Mouse (Mus musculus): ENCODE measurements around the gene Gm12253.

The Gm12253 gene

DNA sequence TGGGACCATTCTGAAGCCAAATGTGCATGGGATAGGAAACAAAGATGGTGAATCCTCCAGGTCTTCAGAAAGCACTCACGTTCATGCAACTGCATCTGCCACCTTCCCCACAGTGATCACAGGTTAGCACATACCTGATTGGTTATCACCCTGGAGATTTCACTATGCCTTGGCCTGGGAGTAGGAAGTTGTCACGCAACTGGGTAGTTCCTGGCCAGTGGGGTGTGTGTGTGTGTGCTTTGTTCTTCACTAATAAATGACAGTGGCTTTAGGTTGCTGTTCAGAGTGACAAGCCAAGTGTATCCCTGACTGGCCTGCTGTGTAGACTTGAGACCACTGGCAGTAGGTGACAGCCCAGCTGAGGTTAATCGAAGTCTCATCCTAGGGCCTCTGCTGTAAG is at the start of gene Gm12253:
Gm12253 (plus strand) TSS at position 301 of the 400 bp plus-strand sequence.
- no peak for DNase-seq

DNA sequence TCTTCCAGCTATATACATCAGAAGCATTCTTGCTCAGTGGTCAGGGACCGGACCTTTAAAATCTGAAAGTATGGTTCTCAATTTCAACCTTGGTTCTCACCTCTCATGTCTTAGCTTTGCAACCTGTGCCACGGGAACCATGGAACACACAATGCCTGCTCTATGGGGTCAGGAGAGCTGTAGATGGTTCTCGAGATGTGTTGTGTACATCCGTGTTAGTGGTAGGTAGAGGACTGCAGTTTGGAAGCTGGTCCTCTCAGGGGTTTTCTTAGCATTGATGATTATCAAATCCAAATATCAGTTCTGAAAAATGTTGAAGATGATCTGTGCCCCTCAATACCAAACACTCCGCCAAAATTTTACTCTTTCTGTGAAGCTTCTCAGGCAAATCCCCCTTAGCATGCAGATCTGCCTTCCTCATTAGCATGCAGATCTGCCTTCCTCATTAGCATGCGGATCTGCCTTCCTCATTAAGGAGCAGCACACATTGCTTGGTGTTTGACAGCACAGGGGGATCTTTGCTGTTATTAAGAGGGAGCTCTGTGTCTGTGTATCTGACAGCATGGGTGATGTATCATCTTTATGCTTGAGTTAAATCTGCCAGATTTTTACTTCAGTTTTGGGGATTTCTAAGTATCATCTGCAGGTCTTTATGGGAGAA is 32.2 kb upstream of the Gm12253 start:
- DNase-seq = no peak

GRCm38 (mm10) chr11:58400655-58401054 is 31.7 kb upstream of the Gm12253 start:
- no peak for DNase-seq

- no peak for DNase-seq
Measured at GRCm38 (mm10) chr11:58408066-58408465, 24.3 kb upstream of the Gm12253 start.

- DNase-seq = no peak
Measured at GRCm38 (mm10) chr11:58418336-58418735, 14.0 kb upstream of the Gm12253 start.

- DNase-seq = no peak
Measured at GRCm38 (mm10) chr11:58420815-58421214, 11.5 kb upstream of the Gm12253 start, which contains the start of gene 1810065E05Rik. Gene 1810065E05Rik, plus strand, starts transcription at chr11:58421111.

- no peak for DNase-seq
Measured at GRCm38 (mm10) chr11:58437866-58438265, 5.5 kb downstream of the Gm12253 start.

DNA sequence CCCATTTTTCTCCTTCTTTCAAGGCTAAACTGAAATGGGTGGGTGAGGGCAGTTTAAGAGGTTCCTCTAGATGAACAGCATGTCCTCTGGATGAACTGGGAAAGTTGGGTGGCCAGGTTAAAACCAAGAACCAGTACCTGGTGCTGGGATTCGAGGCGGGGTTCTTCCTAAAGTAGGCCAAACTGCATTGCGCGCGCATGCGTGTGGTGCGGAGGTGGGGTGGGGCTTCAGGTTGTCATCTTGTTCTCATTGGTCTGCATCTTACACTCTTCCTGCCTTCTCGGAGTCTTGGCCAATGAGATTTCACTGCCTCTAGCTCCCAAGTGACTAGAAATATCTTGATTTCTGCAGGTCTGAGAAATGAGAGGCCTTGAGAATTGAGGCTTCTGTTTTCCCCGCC is 20.4 kb downstream of the Gm12253 start, which contains the start of gene Lypd9:
Lypd9 (minus strand) TSS at position 165 of the 400 bp plus-strand sequence.
- DNase-seq = no peak

DNA sequence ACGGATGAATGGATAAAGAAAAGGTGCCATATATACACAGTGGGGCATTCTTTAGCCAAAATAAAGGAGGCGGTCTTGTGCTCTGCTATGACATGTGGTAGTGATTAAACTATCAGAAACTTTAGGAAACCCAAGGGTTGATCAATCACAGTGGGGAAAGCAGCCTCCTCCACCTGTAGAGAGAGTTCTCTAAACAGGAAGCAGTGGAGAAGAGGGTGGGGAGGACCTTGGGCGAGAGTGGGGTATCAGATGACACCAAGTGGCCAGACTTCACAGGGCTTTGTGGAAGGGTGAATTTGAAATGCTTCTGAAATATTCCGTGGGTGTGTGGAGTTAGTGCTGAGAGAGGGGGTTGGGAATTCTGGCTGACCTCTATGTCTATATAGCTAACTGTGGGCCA is 21.2 kb downstream of the Gm12253 start:
- no peak for DNase-seq

- no peak for DNase-seq
Measured at GRCm38 (mm10) chr11:58462170-58462569, 29.8 kb downstream of the Gm12253 start, which contains the start of gene Olfr30. Gene Olfr30, minus strand, starts transcription at chr11:58462270.

Data from lung, adult 18-20 months (tissue).